Mouse (Mus musculus) urinary bladder, postnatal 10 days (tissue): ENCODE results near the gene St6galnac1.
"Not testable (repeated sequence)": the region's sequence is repeated elsewhere in the genome, so short reads cannot be mapped to it uniquely, and the experiment has no call there.

ENCODE experiments used
- DNase-seq: peaks from one replicate; pipeline ENCODE4 v3.0.0; 2022; ENCODE audit warnings: low spot score

Gene St6galnac1

GRCm38 (mm10) chr11:116775407-116775806 is at the start of gene St6galnac1:
TSS of gene St6galnac1 (minus strand) at chr11:116775507.
- no peak for DNase-seq

DNA sequence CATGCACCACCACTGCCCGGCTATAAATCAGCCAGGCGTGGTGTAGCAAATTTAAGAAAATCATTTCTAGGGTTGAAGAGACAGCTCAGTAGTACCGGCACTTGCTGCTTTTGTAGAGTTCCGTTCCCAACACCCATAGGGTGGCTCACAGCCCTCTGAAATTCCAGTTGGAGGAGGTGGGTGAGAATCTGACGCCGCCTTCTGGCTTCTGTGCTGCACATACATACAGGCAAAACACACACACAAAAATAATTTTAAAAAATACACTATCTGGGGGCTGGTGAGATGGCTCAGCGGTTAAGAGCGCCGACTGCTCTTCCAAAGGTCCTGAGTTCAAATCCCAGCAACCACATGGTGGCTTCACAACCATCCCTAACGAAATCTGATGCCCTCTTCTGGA is 48.6 kb upstream of the St6galnac1 start:
- not testable (repeated sequence) for DNase-seq

DNA sequence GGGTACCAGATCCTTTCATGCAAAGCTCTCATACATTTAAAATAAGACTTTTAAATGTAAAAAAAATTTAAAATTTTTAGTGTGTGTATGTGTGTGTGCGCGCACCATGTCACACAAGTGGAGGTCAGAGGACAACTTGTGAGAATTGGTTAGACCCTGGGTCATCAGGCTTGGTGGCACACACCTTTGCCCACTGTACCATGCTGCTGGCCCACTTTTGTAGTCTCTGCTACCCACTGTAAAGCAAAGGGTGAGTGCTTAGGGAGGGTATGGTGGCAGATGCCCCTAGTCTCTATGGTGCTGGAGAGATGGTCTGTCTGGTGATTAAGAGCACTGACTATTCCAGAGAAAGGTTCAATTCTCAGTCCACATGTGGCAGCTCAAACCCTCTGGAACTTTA is 47.9 kb upstream of the St6galnac1 start:
- DNase-seq = no peak

DNA sequence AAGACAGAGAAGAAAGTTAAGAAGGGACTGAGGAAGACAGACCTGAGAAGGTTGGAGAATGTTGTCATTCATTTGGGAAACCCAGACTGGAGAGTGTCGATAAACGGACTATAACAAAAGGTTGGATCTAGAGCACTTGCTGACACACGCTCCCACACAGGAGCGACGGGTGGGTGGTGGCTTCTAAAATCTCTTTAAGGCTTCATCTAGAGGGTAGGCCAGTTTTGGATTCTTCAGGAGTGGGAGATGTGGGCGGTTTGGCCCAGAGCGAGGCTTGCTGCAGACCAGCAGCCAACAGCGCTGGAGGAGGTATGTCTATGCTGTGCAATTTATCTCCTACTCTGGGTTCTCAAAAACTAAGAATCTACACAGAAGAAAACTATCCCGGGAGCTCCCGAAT is 47.3 kb upstream of the St6galnac1 start:
- no peak for DNase-seq

- DNase-seq = no peak
These were observed 46.9 kb upstream of the St6galnac1 start for GRCm38 (mm10) chr11:116822215-116822614.

DNA sequence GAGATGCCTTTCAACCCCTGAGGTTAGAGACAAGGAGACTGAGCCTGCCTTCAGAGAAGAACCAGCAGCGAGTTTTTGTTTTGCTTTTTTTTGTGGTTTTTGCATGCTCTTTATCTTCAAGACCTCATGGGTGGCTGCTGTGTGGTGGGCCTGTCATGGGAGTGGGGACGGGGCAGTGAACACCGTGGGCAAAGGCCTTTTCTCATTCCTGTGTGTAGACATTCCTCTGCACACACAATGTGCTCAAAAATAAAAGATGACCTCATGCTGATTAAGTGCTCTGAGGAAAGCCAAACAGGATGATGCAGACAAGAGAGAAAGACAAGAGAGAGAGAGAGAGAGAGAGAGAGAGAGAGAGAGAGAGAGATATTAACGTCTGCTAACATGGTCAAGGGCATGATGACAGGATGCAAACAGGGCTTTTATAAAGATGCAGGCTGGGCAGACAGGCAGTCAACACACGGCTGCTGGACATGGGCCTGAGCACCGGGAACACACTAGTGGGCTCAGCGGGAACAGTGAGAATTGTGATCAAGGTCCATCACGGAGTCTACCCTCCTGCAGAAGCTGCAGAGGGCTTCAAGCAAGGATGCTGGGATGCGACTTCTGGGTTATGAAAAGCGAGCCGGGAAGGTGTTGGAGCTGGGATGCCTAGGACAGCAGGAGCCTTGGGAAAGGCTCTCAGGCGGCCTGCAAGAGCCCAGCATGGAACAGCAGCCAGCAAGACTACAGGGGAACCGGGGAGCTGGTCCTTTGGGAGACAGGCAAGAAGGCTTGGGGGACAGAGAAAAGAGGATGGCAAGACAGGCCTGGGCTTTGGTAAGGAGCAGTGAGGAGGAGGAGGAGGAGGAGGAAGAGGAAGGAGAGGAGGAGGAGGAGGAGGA is 46.0 kb upstream of the St6galnac1 start:
- DNase-seq = no peak

GRCm38 (mm10) chr11:116819932-116820593 is 44.8 kb upstream of the St6galnac1 start:
- DNase-seq = no peak

- DNase-seq = no peak
These were observed 43.4 kb upstream of the St6galnac1 start for GRCm38 (mm10) chr11:116818722-116819121.

DNA sequence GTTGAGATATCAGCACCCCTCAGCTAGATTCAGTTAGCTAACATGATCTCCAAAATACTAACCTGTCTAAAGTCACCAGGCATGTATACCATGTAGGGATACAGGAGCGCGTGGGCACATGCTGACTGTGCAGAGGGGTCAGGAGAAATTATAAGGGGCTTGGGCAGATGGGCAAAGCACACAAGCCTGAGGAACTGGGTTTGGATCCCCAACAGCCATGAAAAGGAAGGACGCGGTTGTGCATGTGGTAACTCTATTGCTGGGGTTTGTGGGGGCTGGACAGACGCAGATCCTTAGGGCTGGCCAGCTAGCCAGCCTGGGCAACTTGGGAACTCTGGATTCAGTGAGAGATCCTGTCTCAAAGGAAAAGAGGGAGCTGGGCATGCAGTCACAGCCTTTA is 42.3 kb upstream of the St6galnac1 start:
- DNase-seq = no peak

- no peak for DNase-seq
These were observed 41.5 kb upstream of the St6galnac1 start for GRCm38 (mm10) chr11:116816769-116817168.

- DNase-seq = no peak
These were observed 39.6 kb upstream of the St6galnac1 start for GRCm38 (mm10) chr11:116814884-116815415.

GRCm38 (mm10) chr11:116814076-116814883 is 39.0 kb upstream of the St6galnac1 start:
- DNase-seq = no peak

DNA sequence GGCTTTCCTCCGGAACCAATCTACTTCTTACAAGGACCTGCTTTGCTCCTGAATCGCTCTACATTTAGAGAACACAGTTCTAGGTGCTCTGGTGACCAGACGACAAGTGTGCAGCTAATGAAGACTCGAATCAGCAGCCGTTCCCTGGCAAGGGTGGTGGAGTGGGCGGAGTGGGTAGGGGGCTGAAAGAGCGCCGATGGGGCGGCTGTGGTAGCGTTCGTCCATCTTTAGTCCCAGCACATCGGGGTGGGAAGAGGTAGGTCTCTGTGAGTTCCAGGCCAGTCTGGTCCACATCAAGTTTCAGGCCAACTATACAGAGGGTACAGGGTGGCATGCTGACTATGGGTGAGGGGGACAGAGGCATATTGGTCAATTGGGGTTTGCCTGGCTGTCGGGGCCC is 38.3 kb upstream of the St6galnac1 start:
- DNase-seq = no peak

GRCm38 (mm10) chr11:116812793-116813529 is 37.7 kb upstream of the St6galnac1 start:
- no peak for DNase-seq

- no peak for DNase-seq
These were observed 35.9 kb upstream of the St6galnac1 start for GRCm38 (mm10) chr11:116810983-116811901.

DNA sequence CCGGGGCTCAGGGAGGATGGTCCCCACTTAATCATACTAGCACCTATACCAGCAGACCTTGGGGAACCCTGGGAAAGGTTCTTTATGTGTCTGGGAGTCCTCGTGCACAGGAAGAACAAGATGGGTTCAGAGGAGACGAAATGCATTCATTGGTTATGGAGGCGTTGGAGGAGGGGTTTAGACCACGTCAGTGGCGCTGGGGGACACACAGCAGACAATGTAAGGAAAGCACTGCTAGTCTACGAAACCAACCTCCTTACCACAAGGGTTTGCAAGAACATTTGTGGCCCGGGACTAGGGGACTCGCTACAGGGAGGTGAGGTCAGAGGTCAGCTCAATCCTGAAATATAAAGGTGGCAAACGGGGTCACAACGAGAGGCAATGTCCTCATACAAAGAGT is 35.2 kb upstream of the St6galnac1 start:
- no peak for DNase-seq

DNA sequence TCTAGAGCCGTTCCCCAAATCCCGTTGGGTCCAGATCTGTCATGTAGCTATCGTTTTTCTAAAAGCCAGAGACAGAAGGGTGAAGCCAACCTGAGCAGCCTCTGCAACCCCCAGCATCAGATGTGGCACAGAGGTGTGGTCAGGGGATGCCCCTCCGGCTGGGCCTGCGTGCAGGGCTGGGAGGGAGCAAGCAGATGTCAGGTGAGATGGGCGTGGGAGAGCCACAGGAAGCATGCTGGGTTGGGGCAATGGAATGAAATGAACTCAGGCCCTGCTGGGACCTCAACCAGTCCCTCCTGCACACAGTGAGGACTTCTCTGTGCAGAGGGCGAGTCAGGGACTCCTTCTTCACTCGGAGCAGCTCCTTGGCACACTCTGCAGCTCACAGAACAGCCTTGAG is 34.2 kb upstream of the St6galnac1 start:
- no peak for DNase-seq

- no peak for DNase-seq
These were observed 33.6 kb upstream of the St6galnac1 start for GRCm38 (mm10) chr11:116808811-116809395.

GRCm38 (mm10) chr11:116807938-116808606 is 32.8 kb upstream of the St6galnac1 start:
- no peak for DNase-seq
